Mouse (Mus musculus): Measurements from ENCODE around the gene Gaa. TPM values are rescaled to one million over a fixed set of nuclear protein-coding genes. Genes with fewer than 3 reads are reported as not detected.

Gene Gaa
- polyA plus RNA-seq, 1 experiment = not detected

DNA sequence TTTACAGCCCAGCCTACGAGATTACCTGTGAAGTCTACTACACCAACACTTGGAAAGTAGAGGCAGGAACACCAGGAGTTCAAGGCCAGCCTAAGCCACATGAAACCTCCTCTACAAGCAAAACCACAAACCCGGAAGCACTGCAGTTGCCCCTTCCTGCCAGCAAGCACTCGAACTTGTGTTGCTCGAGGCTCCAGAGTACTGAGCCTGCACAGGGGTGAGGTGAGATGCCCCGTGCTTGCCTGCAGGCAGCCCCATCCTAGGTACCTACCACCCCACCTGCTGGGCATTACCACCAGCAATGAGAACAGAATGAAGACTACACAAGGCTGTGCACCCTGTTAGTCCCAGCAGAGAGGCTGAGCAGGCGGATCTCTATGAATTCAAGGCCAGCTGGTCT, 30.3 kb downstream of the Gaa start:
- Histone ChIP-seq H3K4me1 (ENCODE audit: control insufficient read depth, insufficient read depth, low read length) (peaks cover 9% of the 10 kb centered on the region), H3K4me3 (ENCODE audit: insufficient read depth, low read depth, low read length) (no peak overlapping the region), H3K27ac (ENCODE audit: insufficient read depth, low read depth, low read length) (no peak overlapping the region)
- TF ChIP-seq POLR2A (IDR thresholded peaks at IDR 0.05; ENCODE audit: insufficient read depth, low read depth, low read length) (no peak), CTCF (IDR thresholded peaks at IDR 0.05; ENCODE audit: insufficient read depth, low read depth, low read length) (no peak)
- 84% methylated on average over 6 of the region's 6 CpGs for WGBS

DNA sequence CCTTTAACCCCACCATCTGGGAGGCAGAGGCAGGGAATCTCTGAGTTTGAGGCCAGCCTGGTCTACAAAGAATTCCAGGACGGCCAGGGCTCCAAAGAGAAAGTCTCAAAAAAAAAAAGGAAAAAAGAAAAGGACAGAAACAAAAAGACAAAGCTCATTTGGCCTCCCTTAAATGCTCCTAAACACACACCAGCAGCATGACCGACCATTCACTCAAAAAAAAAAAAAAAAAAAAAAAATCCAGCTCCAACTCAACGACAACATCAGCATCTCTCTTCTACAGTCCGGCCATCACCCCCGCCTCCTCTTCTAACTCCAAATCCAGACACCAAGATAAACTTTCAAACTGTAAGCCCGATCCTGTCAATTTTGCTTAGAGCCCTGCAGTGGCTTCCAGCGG, 31.2 kb downstream of the Gaa start:
- Histone ChIP-seq H3K4me3 (ENCODE audit: insufficient read depth, low read depth, low read length) (peak overlapping the region; percentile 75), H3K27ac (ENCODE audit: insufficient read depth, low read depth, low read length) (no peak overlapping the region), H3K4me1 (ENCODE audit: control insufficient read depth, insufficient read depth, low read length) (peaks cover 9% of the 10 kb centered on the region)
- 2% methylated on average over 7 of the region's 7 CpGs for WGBS
- no peak for TF ChIP-seq POLR2A (IDR thresholded peaks at IDR 0.05; ENCODE audit: insufficient read depth, low read depth, low read length)
- TF ChIP-seq CTCF (IDR thresholded peaks at IDR 0.05; ENCODE audit: insufficient read depth, low read depth, low read length) = no peak

DNA sequence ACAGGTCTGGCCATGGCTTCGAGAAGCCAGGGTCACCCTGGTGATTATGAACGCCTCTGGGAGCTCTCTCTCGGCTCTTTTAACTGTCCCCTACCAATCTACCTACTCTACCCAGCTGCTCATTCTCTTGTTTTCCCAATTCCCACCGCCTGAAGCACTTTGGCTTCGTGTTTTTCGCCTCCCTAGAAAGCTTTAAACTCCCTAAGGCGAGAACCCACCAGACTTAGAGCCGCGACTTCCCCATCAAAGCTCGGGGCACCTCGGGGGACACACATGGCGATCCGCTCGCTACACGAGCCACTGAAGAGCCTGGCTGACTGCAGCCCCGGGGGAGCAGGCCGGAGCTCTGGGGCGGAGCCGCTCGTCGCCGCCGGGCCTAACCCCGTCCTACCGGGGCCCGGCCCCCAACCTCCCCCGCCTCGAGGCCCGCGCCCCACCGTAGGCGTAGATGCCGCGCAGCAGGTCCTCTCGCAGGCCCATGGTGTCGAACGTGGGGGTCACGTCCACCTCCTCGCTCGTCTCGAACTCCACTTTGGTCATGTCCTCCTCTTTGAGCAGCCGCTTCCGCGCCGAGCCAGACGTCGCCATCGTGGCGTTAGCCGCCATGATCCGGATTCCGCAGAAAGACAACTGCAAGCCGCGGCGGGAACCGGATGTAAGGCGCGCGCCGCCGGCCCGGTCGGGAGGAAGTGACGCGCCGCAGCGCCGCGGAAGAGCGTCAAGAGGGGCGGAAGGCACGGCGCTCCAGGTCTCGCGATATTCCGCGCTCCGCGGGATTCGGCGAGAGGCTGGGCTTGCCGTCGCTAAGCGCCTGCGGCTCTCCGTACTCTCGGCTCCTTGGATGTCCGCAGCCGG, 31.9 kb downstream of the Gaa start, which contains the start of gene Eif4a3:
TSS of gene Eif4a3 (minus strand) at position 699 of the 855 bp plus-strand sequence.
- under 1% methylated on average over 87 of the region's 89 CpGs for WGBS
- Histone ChIP-seq H3K4me3 (ENCODE audit: insufficient read depth, low read depth, low read length) (peak within 1 kb of the TSS; percentile 75), H3K4me1 (ENCODE audit: control insufficient read depth, insufficient read depth, low read length) (peaks cover 9% of the 10 kb centered on the region), H3K27ac (ENCODE audit: insufficient read depth, low read depth, low read length) (peak within 1 kb of the TSS; percentile 93)
- TF ChIP-seq POLR2A (IDR thresholded peaks at IDR 0.05; ENCODE audit: insufficient read depth, low read depth, low read length) (peak; percentile 97; the same call in 1 of the 2 replicates), CTCF (IDR thresholded peaks at IDR 0.05; ENCODE audit: insufficient read depth, low read depth, low read length) (no peak)

DNA sequence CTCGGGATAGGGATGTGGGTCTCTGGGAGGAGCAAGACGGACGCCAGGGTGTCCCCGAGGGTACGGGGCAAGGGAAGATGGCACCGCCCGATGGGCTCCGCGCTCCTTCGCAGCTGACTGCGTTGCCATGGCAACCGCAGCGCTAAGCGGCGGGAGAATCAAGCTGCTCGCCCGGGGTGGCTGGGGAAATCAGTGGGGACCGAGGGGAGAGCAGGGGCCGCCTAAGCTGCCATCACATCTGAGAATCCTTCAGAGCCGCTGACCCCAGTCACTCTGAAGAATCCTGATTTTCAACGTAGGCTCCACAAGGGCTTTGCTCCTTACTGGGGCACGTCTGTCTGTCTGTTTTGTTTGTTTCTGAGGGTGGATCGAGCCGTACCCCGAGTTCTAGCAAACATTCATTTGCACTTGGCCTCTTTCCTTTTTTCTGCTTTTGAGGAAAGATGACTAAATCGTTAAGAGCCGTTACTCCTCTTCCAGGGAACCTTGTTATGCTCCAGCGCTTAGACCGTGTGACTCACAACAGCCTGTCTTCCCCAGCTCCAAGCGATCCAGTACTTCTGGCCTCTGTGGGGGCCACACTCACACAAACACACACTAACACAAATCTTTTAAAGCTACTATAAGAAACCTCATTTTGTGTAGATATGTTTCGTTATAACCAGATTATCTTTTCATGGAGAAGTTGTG, 32.7 kb downstream of the Gaa start:
- WGBS = 1% methylated on average over 31 of the region's 31 CpGs
- TF ChIP-seq POLR2A (IDR thresholded peaks at IDR 0.05; ENCODE audit: insufficient read depth, low read depth, low read length) = no peak; the same call in 1 of the 2 replicates
- no peak for TF ChIP-seq CTCF (IDR thresholded peaks at IDR 0.05; ENCODE audit: insufficient read depth, low read depth, low read length)
- Histone ChIP-seq H3K27ac (ENCODE audit: insufficient read depth, low read depth, low read length) (peak overlapping the region; percentile 93), H3K4me1 (ENCODE audit: control insufficient read depth, insufficient read depth, low read length) (peaks cover 9% of the 10 kb centered on the region), H3K4me3 (ENCODE audit: insufficient read depth, low read depth, low read length) (peak overlapping the region; percentile 75)

DNA sequence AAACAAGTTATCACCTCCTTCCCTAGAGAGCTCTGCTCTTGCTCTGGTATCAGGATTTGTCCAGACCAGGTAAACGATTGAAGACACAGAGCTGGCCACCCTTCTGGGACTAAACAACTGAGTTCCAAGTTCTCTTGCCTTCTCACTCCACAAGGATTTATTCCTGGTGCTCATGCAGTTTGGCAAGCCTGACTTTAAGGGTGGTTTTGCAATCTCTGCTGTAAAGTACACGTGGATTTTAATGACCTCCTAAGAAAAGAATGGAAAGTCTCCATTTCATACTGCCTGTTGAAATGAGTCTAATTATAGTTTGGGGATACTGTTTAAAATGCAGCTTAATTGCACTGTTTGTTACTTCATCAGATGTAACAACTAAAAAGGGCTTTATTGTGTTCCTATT, 33.3 kb downstream of the Gaa start:
- Histone ChIP-seq H3K4me1 (ENCODE audit: control insufficient read depth, insufficient read depth, low read length) (peaks cover 9% of the 10 kb centered on the region), H3K27ac (ENCODE audit: insufficient read depth, low read depth, low read length) (no peak overlapping the region), H3K4me3 (ENCODE audit: insufficient read depth, low read depth, low read length) (no peak overlapping the region)
- TF ChIP-seq POLR2A (IDR thresholded peaks at IDR 0.05; ENCODE audit: insufficient read depth, low read depth, low read length) (no peak), CTCF (IDR thresholded peaks at IDR 0.05; ENCODE audit: insufficient read depth, low read depth, low read length) (no peak)
- WGBS = 13% methylated on average over 2 of the region's 2 CpGs

DNA sequence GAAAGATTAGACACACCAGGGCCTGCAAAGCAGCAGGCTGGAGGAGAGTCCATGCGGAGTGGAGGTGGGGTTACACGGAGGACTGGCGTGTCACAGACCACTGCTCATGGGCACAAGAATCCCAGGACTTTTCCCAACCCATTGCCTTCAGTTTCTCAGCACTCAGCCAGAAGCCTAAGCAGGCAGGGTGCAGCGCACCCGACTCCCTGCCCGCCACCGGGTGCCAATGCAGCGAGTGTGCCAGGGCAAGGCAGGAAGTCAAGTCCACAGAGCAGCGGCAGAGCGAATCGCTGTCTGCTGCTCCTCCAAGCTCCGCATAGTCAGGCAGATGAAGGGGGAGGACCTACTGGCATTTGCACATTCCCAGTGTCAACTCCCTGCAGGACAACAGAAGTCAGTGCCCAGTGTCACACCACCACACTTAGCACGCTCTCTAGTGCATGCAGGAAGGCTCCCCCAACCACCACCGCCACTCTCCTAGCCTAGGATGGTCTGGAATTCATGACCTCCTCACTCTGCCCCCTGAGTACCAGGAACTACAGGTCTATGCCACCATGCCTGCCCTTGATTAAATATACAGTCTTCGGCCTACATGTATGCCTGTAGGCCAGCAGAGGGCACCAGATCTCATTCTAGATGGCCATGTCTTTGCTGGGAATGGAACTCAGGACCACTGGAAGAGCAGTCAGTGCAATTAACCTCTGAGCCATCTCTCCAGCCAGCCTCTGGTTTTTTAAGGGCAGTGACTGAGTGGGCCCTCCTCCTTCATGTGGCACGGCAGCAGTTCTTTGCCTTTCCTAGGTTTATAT, 37.4 kb downstream of the Gaa start:
- 46% methylated on average over 16 of the region's 16 CpGs for WGBS
- Histone ChIP-seq H3K4me1 (ENCODE audit: control insufficient read depth, insufficient read depth, low read length) (peaks cover 2% of the 10 kb centered on the region; the same call in 1 of the 2 replicates), H3K4me3 (ENCODE audit: insufficient read depth, low read depth, low read length) (no peak overlapping the region), H3K27ac (ENCODE audit: insufficient read depth, low read depth, low read length) (no peak overlapping the region)
- TF ChIP-seq POLR2A (IDR thresholded peaks at IDR 0.05; ENCODE audit: insufficient read depth, low read depth, low read length) (no peak), CTCF (IDR thresholded peaks at IDR 0.05; ENCODE audit: insufficient read depth, low read depth, low read length) (peak; percentile 23; the same call in 1 of the 2 replicates)

DNA sequence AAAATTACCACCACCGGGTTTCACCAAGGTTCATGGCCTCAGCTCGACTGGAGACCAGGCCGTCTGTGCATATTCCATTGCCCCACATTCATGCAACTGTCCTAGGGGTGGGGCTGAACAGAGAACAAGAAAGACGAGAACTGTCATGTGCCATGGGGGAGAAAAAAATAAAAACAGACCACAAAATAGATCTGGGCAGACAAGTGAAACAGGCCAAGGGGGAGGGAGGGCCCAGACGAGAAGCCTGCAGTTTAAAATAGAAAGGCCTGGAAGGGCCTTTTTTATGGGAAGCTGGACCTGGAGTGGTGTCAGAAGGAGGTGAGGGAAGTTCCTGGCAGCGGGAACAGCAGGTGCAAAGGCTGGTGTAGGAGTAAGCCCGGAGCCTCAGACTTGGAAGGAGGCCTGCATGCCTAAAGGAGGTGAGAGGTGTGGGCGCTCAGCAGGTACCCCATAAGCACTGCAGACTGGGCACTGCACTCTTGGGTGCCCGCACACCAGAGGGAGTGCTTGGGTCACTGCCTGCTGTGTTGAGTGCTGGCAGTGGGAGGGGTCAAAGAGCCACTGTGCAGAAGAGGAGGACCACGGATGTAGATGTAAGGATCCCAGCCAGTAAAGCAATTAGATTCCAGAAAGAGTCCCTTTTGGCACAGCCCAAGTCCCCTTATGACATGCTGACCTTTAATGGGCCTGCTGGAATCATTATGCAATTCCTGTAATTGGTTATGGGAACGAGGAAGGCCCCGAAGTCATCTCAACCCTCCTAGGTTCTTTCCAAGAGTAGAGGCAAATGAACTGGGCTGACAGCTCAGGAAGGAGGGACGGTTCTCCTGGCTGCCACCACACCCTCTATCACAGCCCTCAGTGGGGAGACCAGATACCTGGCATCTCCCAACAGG, 39.3 kb downstream of the Gaa start:
- no peaks in the 10 kb centered on the region for H3K4me1 ChIP-seq (ENCODE audit: control insufficient read depth, insufficient read depth, low read length)
- 76% methylated on average over 13 of the region's 13 CpGs for WGBS

DNA sequence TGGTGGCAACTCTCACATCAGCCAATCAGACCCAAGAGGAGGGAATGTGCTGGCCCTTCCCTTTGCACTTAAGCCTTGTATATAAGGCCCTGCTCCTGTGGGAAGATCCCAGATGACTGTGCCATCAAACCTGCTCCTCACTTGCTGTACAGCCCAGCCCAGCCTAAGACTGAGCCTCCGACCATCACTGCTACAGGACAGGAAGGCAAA, 39.9 kb downstream of the Gaa start, which contains the start of gene Card14:
TSS of gene Card14 (plus strand) at position 111 of the 210 bp plus-strand sequence.
- no peak for TF ChIP-seq POLR2A (IDR thresholded peaks at IDR 0.05; ENCODE audit: insufficient read depth, low read depth, low read length)
- TF ChIP-seq CTCF (IDR thresholded peaks at IDR 0.05; ENCODE audit: insufficient read depth, low read depth, low read length) = no peak
- Histone ChIP-seq H3K27ac (ENCODE audit: insufficient read depth, low read depth, low read length) (no peak within 1 kb of the TSS), H3K4me1 (ENCODE audit: control insufficient read depth, insufficient read depth, low read length) (no peaks in the 10 kb centered on the region), H3K4me3 (ENCODE audit: insufficient read depth, low read depth, low read length) (no peak within 1 kb of the TSS)
- WGBS = 77% methylated on average over 1 of the region's 1 CpGs

More for the DNA sequence above, 39.3 kb downstream of the Gaa start:
- no peak overlapping the region for H3K27ac ChIP-seq (ENCODE audit: insufficient read depth, low read depth, low read length)
- no peak overlapping the region for H3K4me3 ChIP-seq (ENCODE audit: insufficient read depth, low read depth, low read length)
- TF ChIP-seq POLR2A (IDR thresholded peaks at IDR 0.05; ENCODE audit: insufficient read depth, low read depth, low read length) (no peak), CTCF (IDR thresholded peaks at IDR 0.05; ENCODE audit: insufficient read depth, low read depth, low read length) (no peak)

All from olfactory bulb, adult 2 months (tissue).